8 mouse cellular contexts compared by ENCODE assay signal in the genomic region with DNA sequence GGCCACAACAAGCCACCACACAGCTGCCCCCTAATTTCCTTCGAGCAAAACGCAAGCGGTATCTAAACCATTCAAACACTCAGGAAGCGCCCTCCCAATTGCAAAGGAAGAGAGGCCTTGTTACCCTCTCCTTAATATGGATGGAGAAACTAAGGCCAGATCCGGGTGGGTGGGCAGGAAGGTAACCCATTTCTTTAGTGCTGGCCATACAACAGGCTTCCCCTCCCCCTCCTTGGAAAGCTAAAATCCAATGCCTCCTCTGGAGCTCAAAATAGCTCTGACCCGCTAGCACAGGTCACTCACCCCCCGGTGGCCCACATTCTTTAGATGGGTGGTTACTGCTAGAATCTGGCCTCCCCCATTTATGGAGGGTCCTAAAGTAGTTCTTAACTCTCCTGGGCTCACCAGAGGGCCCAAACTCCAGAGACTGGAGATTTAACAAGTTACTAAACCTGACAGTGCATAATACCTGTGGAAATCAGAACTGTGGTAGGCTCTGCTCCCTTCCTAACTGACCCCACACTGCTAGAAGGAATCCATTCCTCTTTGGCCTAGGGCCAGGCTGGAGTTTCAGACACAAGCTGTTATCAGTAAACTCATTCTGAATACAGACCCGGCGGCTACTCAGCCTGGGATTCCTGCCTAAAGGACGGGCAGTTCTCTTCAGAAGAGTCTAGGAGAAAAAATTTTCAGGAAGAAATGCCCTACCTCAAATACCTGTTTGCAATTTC. TPM values are rescaled to one million over a fixed set of nuclear protein-coding genes. Genes with fewer than 3 reads are reported as not detected.
DNase-seq lines count a peak whose midpoint lies in the region; ATAC-seq and TF ChIP-seq lines count a peak whose summit lies in the region.

No protein-coding gene starts in this region.

- no peaks in the 10 kb centered on the region for H3K27me3 ChIP-seq in heart, embryonic 11.5 days (ENCODE audit: control insufficient read depth, insufficient read depth, low read length)
- no peaks in the 10 kb centered on the region for H3K27me3 ChIP-seq in kidney, embryonic 15.5 days
- no peaks in the 10 kb centered on the region for H3K27me3 ChIP-seq in small intestine, adult 2 months (ENCODE audit: control insufficient read depth, insufficient read depth, low read length)

- peak; percentile 21 for DNase-seq in right cerebral cortex, postnatal 14 days
- DNase-seq in right cerebral cortex, postnatal 36 days (ENCODE audit: low spot score in 2 of 2) = no peak
- DNase-seq in cerebellum, postnatal 14 days = peak; percentile 55 to 61
- DNase-seq in lung, postnatal 14 days = peak; percentile 66
- no peak for DNase-seq in thymus, adult 18-20 months

- peak overlapping the region; percentile 83 for H3K4me2 ChIP-seq in heart, embryonic 11.5 days
- H3K4me2 ChIP-seq in kidney, embryonic 15.5 days = peak overlapping the region; percentile 74

- no peaks in the 10 kb centered on the region for H3K9me3 ChIP-seq in heart, embryonic 11.5 days (replicated peaks; ENCODE audit: control insufficient read depth, low read length)
- H3K9me3 ChIP-seq in kidney, embryonic 15.5 days (replicated peaks) = no peaks in the 10 kb centered on the region

- H3K36me3 ChIP-seq in heart, embryonic 11.5 days (ENCODE audit: control insufficient read depth, insufficient read depth, low read length) = no peaks in the 10 kb centered on the region
- H3K36me3 ChIP-seq in kidney, embryonic 15.5 days = no peaks in the 10 kb centered on the region
- H3K36me3 ChIP-seq in small intestine, adult 2 months (ENCODE audit: control insufficient read depth, insufficient read depth, low read length) = no peaks in the 10 kb centered on the region

- peak overlapping the region; percentile 97 for H3K4me3 ChIP-seq in heart, embryonic 11.5 days (ENCODE audit: low read depth, low read length)
- peak overlapping the region; percentile 99 for H3K4me3 ChIP-seq in kidney, embryonic 15.5 days (replicated peaks)
- peak overlapping the region; percentile 77 for H3K4me3 ChIP-seq in small intestine, adult 2 months (ENCODE audit: low read depth, low read length)

- WGBS in heart, embryonic 11.5 days (ENCODE audit: insufficient replicate concordance) = 2% methylated on average over 10 of the region's 10 CpGs
- 13% methylated on average over 10 of the region's 10 CpGs for WGBS in kidney, embryonic 15.5 days
- 7% methylated on average over 10 of the region's 10 CpGs for WGBS in small intestine, adult 2 months

- peak overlapping the region; percentile 97 for H3K9ac ChIP-seq in heart, embryonic 11.5 days (ENCODE audit: low read depth, low read length)
- peak overlapping the region; percentile 37; the same call in 1 of the 2 replicates for H3K9ac ChIP-seq in kidney, embryonic 15.5 days

- peak overlapping the region; percentile 98 for H3K27ac ChIP-seq in heart, embryonic 11.5 days (ENCODE audit: low read depth, low read length)
- H3K27ac ChIP-seq in kidney, embryonic 15.5 days = peak overlapping the region; percentile 95
- H3K27ac ChIP-seq in small intestine, adult 2 months (ENCODE audit: insufficient read depth, low read depth, low read length) = peak overlapping the region; percentile 74

- no peak for TF ChIP-seq POLR2A in small intestine, adult 2 months (IDR thresholded peaks at IDR 0.05; ENCODE audit: low read depth, low read length)

- 0 out of 2 replicates have a peak, but pooled peaks have one; percentile 14 for TF ChIP-seq CTCF in small intestine, adult 2 months (IDR thresholded peaks at IDR 0.05; ENCODE audit: extremely low read depth, insufficient read length, insufficient replicate concordance, low read depth, low read length)

- ATAC-seq in heart, embryonic 11.5 days (replicated peaks; ENCODE audit: insufficient number of reproducible peaks, low FRiP score, low TSS enrichment) = peak; percentile 24; the same call in 1 of the 2 replicates
- peak; percentile 35 for ATAC-seq in kidney, embryonic 15.5 days (replicated peaks; ENCODE audit: low FRiP score)

- H3K4me1 ChIP-seq in heart, embryonic 11.5 days (ENCODE audit: control insufficient read depth, insufficient read depth, low read length) = peaks cover 49% of the 10 kb centered on the region
- peaks cover 39% of the 10 kb centered on the region for H3K4me1 ChIP-seq in kidney, embryonic 15.5 days
- peaks cover 26% of the 10 kb centered on the region; the same call in 1 of the 2 replicates for H3K4me1 ChIP-seq in small intestine, adult 2 months (ENCODE audit: control insufficient read depth, insufficient read depth, insufficient read length, low read length)

RNA-seq across cellular contexts. Expression of gene Dag1, which starts 0.6 kb away (rescaled TPM):
- polyA plus RNA-seq in heart, embryonic 11.5 days (2014; fragmentation: Nextera tagmentation; extraction: Ambion mirVana) = 115 and 149 TPM in 2 replicates
- polyA plus RNA-seq in kidney, embryonic 15.5 days (2015; fragmentation: Nextera tagmentation; extraction: Ambion mirVana) = 141 and 147 TPM in 2 replicates
- 31.2 and 52.1 TPM in 2 replicates for polyA plus RNA-seq in small intestine, adult 2 months (2012; rRNA removed)

RNA-seq across cellular contexts. Expression of gene Nicn1, which starts 25.9 kb away (rescaled TPM):
- polyA plus RNA-seq in heart, embryonic 11.5 days (2014; fragmentation: Nextera tagmentation; extraction: Ambion mirVana) = 25.1 and 26.0 TPM in 2 replicates
- 31.3 and 41.0 TPM in 2 replicates for polyA plus RNA-seq in kidney, embryonic 15.5 days (2015; fragmentation: Nextera tagmentation; extraction: Ambion mirVana)
- 2.9 and 3.9 TPM in 2 replicates for polyA plus RNA-seq in small intestine, adult 2 months (2012; rRNA removed)

RNA-seq across cellular contexts. Expression of gene Amt, which starts 32.3 kb away (rescaled TPM):
- polyA plus RNA-seq in heart, embryonic 11.5 days (2014; fragmentation: Nextera tagmentation; extraction: Ambion mirVana) = 12.9 and 15.3 TPM in 2 replicates
- 35.9 and 38.0 TPM in 2 replicates for polyA plus RNA-seq in kidney, embryonic 15.5 days (2015; fragmentation: Nextera tagmentation; extraction: Ambion mirVana)
- polyA plus RNA-seq in small intestine, adult 2 months (2012; rRNA removed) = 1.4 and 1.9 TPM in 2 replicates

RNA-seq across cellular contexts. Expression of gene Rhoa, which starts 41.6 kb away (rescaled TPM):
- 252 and 277 TPM in 2 replicates for polyA plus RNA-seq in heart, embryonic 11.5 days (2014; fragmentation: Nextera tagmentation; extraction: Ambion mirVana)
- 462 and 484 TPM in 2 replicates for polyA plus RNA-seq in kidney, embryonic 15.5 days (2015; fragmentation: Nextera tagmentation; extraction: Ambion mirVana)
- 30.5 and 70.2 TPM in 2 replicates for polyA plus RNA-seq in small intestine, adult 2 months (2012; rRNA removed)

RNA-seq across cellular contexts. Expression of gene Tcta, which starts 41.6 kb away (rescaled TPM):
- polyA plus RNA-seq in heart, embryonic 11.5 days (2014; fragmentation: Nextera tagmentation; extraction: Ambion mirVana) = 28.5 and 34.7 TPM in 2 replicates
- 31.6 and 32.2 TPM in 2 replicates for polyA plus RNA-seq in kidney, embryonic 15.5 days (2015; fragmentation: Nextera tagmentation; extraction: Ambion mirVana)
- 19.0 and 36.7 TPM in 2 replicates for polyA plus RNA-seq in small intestine, adult 2 months (2012; rRNA removed)

Comparison
In these comparisons a context has a peak if more than half of its experiments do, and no peak if none do; other contexts are left out.
1. DNase-seq: peak in right cerebral cortex, postnatal 14 days (single experiment), cerebellum, postnatal 14 days (2 of 2) and lung, postnatal 14 days (single experiment); none in right cerebral cortex, postnatal 36 days (0 of 2) and thymus, adult 18-20 months (0 of 2).
2. Peak in every context shown above with its lines, with median percentiles within 50 percentile points of each other: H3K27ac ChIP-seq and H3K4me3 ChIP-seq.